Mouse (Mus musculus) ES-Bruce4 (cell line): ENCODE measurements at regions not wholly inside any gene's neighbourhood (a gene's known extent, or its start where the extent isn't known, plus 50 kb on each side); places are given as distances from the start of the nearest gene placed in this dataset.

ENCODE experiments used
- H3K27ac ChIP-seq: 2 replicates; pipeline ENCODE4 v1.5.1; 2012; ENCODE audit warnings: low read length, inconsistent platforms; ENCODE audit not compliant: insufficient read depth
- H3K27me3 ChIP-seq: 2 replicates; pipeline ENCODE4 v1.6.1; 2012; ENCODE audit warnings: mild to moderate bottlenecking, low read length, inconsistent platforms; ENCODE audit not compliant: control insufficient read depth, poor library complexity, insufficient read depth, severe bottlenecking
- H3K36me3 ChIP-seq: 2 replicates; pipeline ENCODE4 v1.6.1; 2012; ENCODE audit warnings: inconsistent platforms, mild to moderate bottlenecking, low read length, moderate library complexity; ENCODE audit not compliant: control insufficient read depth, poor library complexity, insufficient read depth, severe bottlenecking
- H3K4me1 ChIP-seq: one replicate; pipeline ENCODE4 v1.8.1; 2011; ENCODE audit warnings: low read length; ENCODE audit not compliant: control insufficient read depth, insufficient read depth
- H3K4me3 ChIP-seq: 2 replicates; pipeline ENCODE4 v1.5.1; 2011; ENCODE audit warnings: low read depth, mild to moderate bottlenecking, low read length
- H3K9ac ChIP-seq: 2 replicates; pipeline ENCODE4 v1.6.1; 2012; ENCODE audit warnings: low read depth, mild to moderate bottlenecking, inconsistent platforms; ENCODE audit not compliant: poor library complexity, severe bottlenecking
- H3K9me3 ChIP-seq: replicated peaks from 2 replicates; pipeline ENCODE4 v1.6.1; 2012; ENCODE audit warnings: mild to moderate bottlenecking, low read length, inconsistent platforms; ENCODE audit not compliant: control insufficient read depth, poor library complexity, insufficient read depth, severe bottlenecking
- CTCF ChIP-seq: IDR thresholded peaks from one replicate; pipeline ENCODE4 v1.8.1; 2011; ENCODE audit warnings: low read depth, low read length
- EP300 ChIP-seq: IDR thresholded peaks from 2 replicates; pipeline ENCODE4 v1.6.1; 2011; ENCODE audit warnings: low read depth, low read length; ENCODE audit not compliant: insufficient read depth
- POLR2A ChIP-seq: IDR thresholded peaks from one replicate; pipeline ENCODE4 v1.8.1; 2011; ENCODE audit warnings: low read length; ENCODE audit not compliant: insufficient read depth

- Histone ChIP-seq H3K4me3 (no peak overlapping the region), H3K36me3 (no peaks in the 10 kb centered on the region), H3K27me3 (no peaks in the 10 kb centered on the region), H3K27ac (no peak overlapping the region), H3K4me1 (no peaks in the 10 kb centered on the region), H3K9ac (no peak overlapping the region), H3K9me3 (no peaks in the 10 kb centered on the region)
- no peak for TF ChIP-seq POLR2A
- no peak for TF ChIP-seq EP300
- no peak for TF ChIP-seq CTCF
Measured at GRCm38 (mm10) chr6:143287322-143287721, 120.3 kb downstream of the Etnk1 start.

GRCm38 (mm10) chr6:143288491-143289130, 121.6 kb downstream of the Etnk1 start:
- TF ChIP-seq POLR2A = no peak
- TF ChIP-seq EP300 = no peak
- TF ChIP-seq CTCF = no peak
- H3K36me3 ChIP-seq = no peaks in the 10 kb centered on the region
- H3K9me3 ChIP-seq = no peaks in the 10 kb centered on the region
- H3K27ac ChIP-seq = no peak overlapping the region
- H3K9ac ChIP-seq = peak overlapping the region; percentile 55
- H3K4me1 ChIP-seq = no peaks in the 10 kb centered on the region
- no peaks in the 10 kb centered on the region for H3K27me3 ChIP-seq
- H3K4me3 ChIP-seq = peak overlapping the region; percentile 49

GRCm38 (mm10) chr6:143293648-143294047, 126.6 kb downstream of the Etnk1 start:
- Histone ChIP-seq H3K4me1 (no peaks in the 10 kb centered on the region), H3K27me3 (no peaks in the 10 kb centered on the region), H3K27ac (no peak overlapping the region), H3K4me3 (no peak overlapping the region), H3K9ac (no peak overlapping the region), H3K36me3 (no peaks in the 10 kb centered on the region), H3K9me3 (no peaks in the 10 kb centered on the region)
- TF ChIP-seq POLR2A (no peak), EP300 (no peak), CTCF (no peak)

- TF ChIP-seq POLR2A = no peak
- no peak for TF ChIP-seq CTCF
- TF ChIP-seq EP300 = no peak
- Histone ChIP-seq H3K9ac (no peak overlapping the region), H3K9me3 (no peaks in the 10 kb centered on the region), H3K4me3 (no peak overlapping the region), H3K36me3 (no peaks in the 10 kb centered on the region), H3K27ac (no peak overlapping the region), H3K27me3 (no peaks in the 10 kb centered on the region), H3K4me1 (no peaks in the 10 kb centered on the region)
Measured at GRCm38 (mm10) chr6:143298391-143298790, 131.4 kb downstream of the Etnk1 start.

- no peak for TF ChIP-seq CTCF
- no peak for TF ChIP-seq POLR2A
- TF ChIP-seq EP300 = no peak
Measured at GRCm38 (mm10) chr6:143301414-143301813, 134.4 kb downstream of the Etnk1 start.

GRCm38 (mm10) chr6:143307327-143307726, 140.3 kb downstream of the Etnk1 start:
- Histone ChIP-seq H3K36me3 (no peaks in the 10 kb centered on the region), H3K27ac (no peak overlapping the region), H3K27me3 (no peaks in the 10 kb centered on the region), H3K9ac (no peak overlapping the region), H3K4me1 (no peaks in the 10 kb centered on the region), H3K4me3 (no peak overlapping the region), H3K9me3 (no peaks in the 10 kb centered on the region)
- no peak for TF ChIP-seq EP300

More at GRCm38 (mm10) chr6:143301414-143301813, 134.4 kb downstream of the Etnk1 start:
- Histone ChIP-seq H3K27ac (no peak overlapping the region), H3K36me3 (no peaks in the 10 kb centered on the region), H3K27me3 (no peaks in the 10 kb centered on the region), H3K9me3 (no peaks in the 10 kb centered on the region), H3K9ac (no peak overlapping the region), H3K4me3 (no peak overlapping the region), H3K4me1 (no peaks in the 10 kb centered on the region)
